Mouse (Mus musculus) hindbrain, postnatal 0 days (tissue): Measurements from ENCODE around the gene Sik1. TPM values are rescaled to one million over a fixed set of nuclear protein-coding genes. Genes with fewer than 3 reads are reported as not detected.

Source experiments
- ATAC-seq: fragments of 200-750 bp; cut with Nextera tagmentation; 2 replicates; pipeline ENCODE4 v1.8.0; 2017; ENCODE audit warnings: mild to moderate bottlenecking, moderate TSS enrichment, moderate library complexity
- DNase-seq: peaks from one replicate; pipeline ENCODE4 v3.0.0-alpha.2; 2015; ENCODE audit warnings: low spot score
- H3K27ac ChIP-seq: fragments of 300-500 bp; sonication (generic); 2 replicates; pipeline ENCODE4 v1.5.1; 2014; ENCODE audit warnings: mild to moderate bottlenecking
- H3K27me3 ChIP-seq: fragments of 300-500 bp; sonication (generic); 2 replicates; pipeline ENCODE4 v1.6.1; 2014; ENCODE audit warnings: low read length, mixed read lengths; ENCODE audit not compliant: insufficient read depth
- H3K36me3 ChIP-seq: fragments of 300-500 bp; sonication (generic); 2 replicates; pipeline ENCODE4 v1.6.1; 2014; ENCODE audit warnings: low read length, mixed read lengths; ENCODE audit not compliant: insufficient read depth
- H3K4me1 ChIP-seq: fragments of 300-500 bp; sonication (generic); 2 replicates; pipeline ENCODE4 v1.6.1; 2014; ENCODE audit warnings: antibody characterized with exemption, low read length, mixed read lengths; ENCODE audit not compliant: insufficient read depth
- H3K4me2 ChIP-seq: fragments of 300-500 bp; sonication (generic); 2 replicates; pipeline ENCODE4 v1.6.1; 2014; ENCODE audit warnings: low read depth, mild to moderate bottlenecking, low read length, moderate library complexity, mixed read lengths
- H3K4me3 ChIP-seq: fragments of 300-500 bp; sonication (generic); 2 replicates; pipeline ENCODE4 v1.5.1; 2014; ENCODE audit warnings: low read length
- H3K9ac ChIP-seq: fragments of 300-500 bp; sonication (generic); replicated peaks from 2 replicates; pipeline ENCODE4 v1.6.1; 2014; ENCODE audit warnings: mild to moderate bottlenecking, low read length, moderate library complexity, mixed read lengths
- H3K9me3 ChIP-seq: fragments of 300-500 bp; sonication (generic); 2 replicates; pipeline ENCODE4 v1.6.1; 2016; ENCODE audit warnings: low read length, mixed read lengths
- CTCF ChIP-seq: IDR thresholded peaks from 2 replicates; pipeline ENCODE4 v1.5.1; 2016; ENCODE audit warnings: antibody characterized with exemption, control low read depth, low read depth
- WGBS: fragments of 180-500 bp; shearing (Covaris S2); extraction: QIAGEN DNeasy Blood & Tissue Kit; methylation state at CpG from one replicate; pipeline ENCODE4 v1.1.7; 2014; 5-methylcytosine and 5-hydroxymethylcytosine counted together
- polyA plus RNA-seq: library from polyadenylated mRNA; unstranded; fragments of >200 nt; fragmentation: Nextera tagmentation; extraction: Ambion mirVana; gene quantifications from 2 replicates; pipeline ENCODE4 v1.2.1, GENCODE M21; 2015
- total RNA-seq: library from RNA; depleted of rRNA; stranded (reverse); fragments of >200 nt; gene quantifications from 2 replicates; pipeline ENCODE4 v1.2.3, GENCODE M21; 2014; rRNA removed

The Sik1 gene
- total RNA-seq (39.6 and 41.6 TPM in 2 replicates), polyA plus RNA-seq (14.4 and 18.1 TPM in 2 replicates)

GRCm38 (mm10) chr17:31855597-31856518 lies at the start of gene Sik1:
Sik1 (minus strand) TSS chr17:31855804.
- Histone ChIP-seq H3K9ac (peak within 1 kb of the TSS; percentile 82), H3K9me3 (no peaks in the 10 kb centered on the region), H3K4me3 (peak within 1 kb of the TSS; percentile 88), H3K27me3 (no peaks in the 10 kb centered on the region), H3K4me1 (peaks cover 18% of the 10 kb centered on the region), H3K27ac (peak within 1 kb of the TSS; percentile 86), H3K4me2 (peak within 1 kb of the TSS; percentile 70), H3K36me3 (peaks cover 1% of the 10 kb centered on the region; the same call in 1 of the 2 replicates)
- peak; percentile 53 for TF ChIP-seq CTCF
- under 1% methylated on average over 57 of the region's 92 CpGs for WGBS
- peak; percentile 99 for DNase-seq
- ATAC-seq = peak; percentile 95

GRCm38 (mm10) chr17:31905201-31905790 lies 49.7 kb upstream of the Sik1 start:
- no peak for TF ChIP-seq CTCF
- H3K36me3 ChIP-seq = no peaks in the 10 kb centered on the region
- no peak for ATAC-seq
- H3K4me2 ChIP-seq = no peak overlapping the region
- peak overlapping the region; percentile 32; the same call in 1 of the 2 replicates for H3K27ac ChIP-seq
- no peak overlapping the region for H3K4me3 ChIP-seq
- no peaks in the 10 kb centered on the region for H3K27me3 ChIP-seq
- H3K9ac ChIP-seq = no peak overlapping the region
- H3K4me1 ChIP-seq = no peaks in the 10 kb centered on the region
- H3K9me3 ChIP-seq = no peaks in the 10 kb centered on the region
- 87% methylated on average over 9 of the region's 9 CpGs for WGBS
- DNase-seq = no peak

GRCm38 (mm10) chr17:31904036-31904435 lies 48.4 kb upstream of the Sik1 start:
- H3K4me1 ChIP-seq = no peaks in the 10 kb centered on the region
- DNase-seq (no peak), ATAC-seq (no peak)
- H3K9me3 ChIP-seq = no peaks in the 10 kb centered on the region
- no peaks in the 10 kb centered on the region for H3K27me3 ChIP-seq
- H3K9ac ChIP-seq = no peak overlapping the region
- H3K4me3 ChIP-seq = no peak overlapping the region
- WGBS = 92% methylated on average over 7 of the region's 7 CpGs
- H3K27ac ChIP-seq = no peak overlapping the region
- H3K4me2 ChIP-seq = no peak overlapping the region
- no peak for TF ChIP-seq CTCF
- H3K36me3 ChIP-seq = no peaks in the 10 kb centered on the region

- WGBS = 85% methylated on average over 3 of the region's 3 CpGs
- no peak for TF ChIP-seq CTCF
- Histone ChIP-seq H3K4me1 (no peaks in the 10 kb centered on the region), H3K36me3 (no peaks in the 10 kb centered on the region), H3K27ac (no peak overlapping the region), H3K9ac (no peak overlapping the region), H3K4me2 (no peak overlapping the region), H3K27me3 (no peaks in the 10 kb centered on the region), H3K9me3 (no peaks in the 10 kb centered on the region), H3K4me3 (no peak overlapping the region)
- no peak for ATAC-seq
- no peak for DNase-seq
Observed at GRCm38 (mm10) chr17:31902630-31903198, 47.1 kb upstream of the Sik1 start.

GRCm38 (mm10) chr17:31901461-31902204 lies 46.0 kb upstream of the Sik1 start:
- 76% methylated on average over 11 of the region's 11 CpGs for WGBS
- Histone ChIP-seq H3K27ac (no peak overlapping the region), H3K4me2 (no peak overlapping the region), H3K4me3 (no peak overlapping the region), H3K36me3 (no peaks in the 10 kb centered on the region), H3K27me3 (no peaks in the 10 kb centered on the region), H3K9ac (no peak overlapping the region), H3K4me1 (no peaks in the 10 kb centered on the region), H3K9me3 (no peaks in the 10 kb centered on the region)
- no peak for ATAC-seq
- TF ChIP-seq CTCF = no peak
- no peak for DNase-seq

- no peak for DNase-seq
- H3K4me3 ChIP-seq = no peak overlapping the region
- H3K27me3 ChIP-seq = no peaks in the 10 kb centered on the region
- WGBS = 59% methylated on average over 5 of the region's 5 CpGs
- no peaks in the 10 kb centered on the region for H3K9me3 ChIP-seq
- no peak overlapping the region for H3K27ac ChIP-seq
- no peak overlapping the region for H3K4me2 ChIP-seq
- TF ChIP-seq CTCF = no peak
- H3K4me1 ChIP-seq = no peaks in the 10 kb centered on the region
- no peaks in the 10 kb centered on the region for H3K36me3 ChIP-seq
- ATAC-seq = no peak
- no peak overlapping the region for H3K9ac ChIP-seq
Observed at GRCm38 (mm10) chr17:31898941-31899340, 43.3 kb upstream of the Sik1 start.
